Mouse (Mus musculus) cortical plate, adult 2 months (tissue): Measurements from ENCODE around the gene Acsbg1. TPM values are rescaled to one million over a fixed set of nuclear protein-coding genes. Genes with fewer than 3 reads are reported as not detected.
"Not testable (repeated sequence)": the region's sequence is repeated elsewhere in the genome, so short reads cannot be mapped to it uniquely, and the experiment has no call there.

Experiments used
- H3K27ac ChIP-seq: fragments of 200-500 bp; 2 replicates; pipeline ENCODE4 v1.5.1; 2012; ENCODE audit warnings: low read length, control low read depth, inconsistent platforms; ENCODE audit not compliant: insufficient read depth
- H3K4me1 ChIP-seq: fragments of 200-500 bp; 2 replicates; pipeline ENCODE4 v1.6.1; 2011; ENCODE audit warnings: low read length; ENCODE audit not compliant: control insufficient read depth, insufficient read depth
- H3K4me3 ChIP-seq: fragments of 200-500 bp; 2 replicates; pipeline ENCODE4 v1.5.1; 2011; ENCODE audit warnings: mild to moderate bottlenecking, low read length, control low read depth; ENCODE audit not compliant: insufficient read depth
- CTCF ChIP-seq: fragments of 200-500 bp; IDR thresholded peaks from 2 replicates; pipeline ENCODE4 v1.5.1; 2011; ENCODE audit warnings: mild to moderate bottlenecking, control low read depth, low read length; ENCODE audit not compliant: insufficient read depth; ENCODE audit errors: extremely low read depth
- POLR2A ChIP-seq: fragments of 200-500 bp; IDR thresholded peaks from 2 replicates; pipeline ENCODE4 v1.6.1; 2011; ENCODE audit warnings: mild to moderate bottlenecking, low read length, control low read depth; ENCODE audit not compliant: insufficient read depth; ENCODE audit errors: extremely low read depth
- polyA plus RNA-seq: library from polyadenylated mRNA; depleted of rRNA; stranded (reverse); fragments of >200 nt; gene quantifications from 2 replicates; pipeline ENCODE4 v1.2.3, GENCODE M21; 2012

Acsbg1 gene
- polyA plus RNA-seq, 1 experiment = 193 TPM

GRCm38 (mm10) chr9:54699087-54699344, 37.3 kb upstream of the Acsbg1 start:
- Histone ChIP-seq H3K27ac (peak overlapping the region; percentile 92), H3K4me1 (peaks cover 12% of the 10 kb centered on the region; the same call in 1 of the 2 replicates), H3K4me3 (peak overlapping the region; percentile 71)
- TF ChIP-seq POLR2A = no peak
- TF ChIP-seq CTCF = no peak

DNA sequence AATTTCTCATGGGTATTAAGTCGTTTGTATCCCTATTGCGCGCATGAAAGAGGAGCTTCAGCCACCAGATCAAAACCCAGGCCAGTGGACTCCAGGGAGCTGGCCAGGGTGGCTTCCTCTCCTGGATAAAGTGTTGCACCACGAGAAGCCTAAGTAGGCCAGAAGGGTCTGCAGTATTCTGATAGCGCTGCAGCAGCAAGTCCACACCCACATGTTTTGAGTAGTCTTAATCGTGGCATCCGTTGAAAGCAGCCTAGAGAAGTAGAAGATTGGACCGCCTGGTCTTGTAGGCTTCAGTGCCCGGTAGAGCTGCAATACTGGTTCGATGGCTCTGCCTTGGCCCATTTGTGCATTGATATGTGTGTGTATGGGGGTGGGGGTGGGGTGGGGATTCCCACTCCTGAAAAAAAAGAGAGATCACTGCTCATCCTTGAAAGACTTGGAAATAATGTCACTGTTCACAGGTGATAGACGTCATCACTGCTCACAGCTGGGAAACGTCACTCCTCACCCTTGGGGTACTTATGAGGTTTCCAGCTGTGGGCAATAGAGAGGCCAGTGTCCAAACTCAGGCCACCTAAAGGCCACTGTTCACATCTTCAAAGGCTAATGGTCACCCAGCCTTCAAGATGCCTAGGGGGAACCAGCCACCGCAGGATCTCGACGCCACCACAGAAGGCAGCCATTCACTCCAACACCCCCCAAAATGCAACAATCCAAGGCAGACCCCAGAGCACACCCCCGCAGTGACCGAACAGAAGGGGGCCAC, 36.8 kb upstream of the Acsbg1 start, which contains the start of gene Dnaja4:
Gene Dnaja4, plus strand, starts transcription at position 556 of the 769 bp plus-strand sequence.
- Histone ChIP-seq H3K27ac (peak within 1 kb of the TSS; percentile 92), H3K4me3 (peak within 1 kb of the TSS; percentile 71), H3K4me1 (peaks cover 8% of the 10 kb centered on the region; the same call in 1 of the 2 replicates)
- no peak for TF ChIP-seq POLR2A
- TF ChIP-seq CTCF = no peak

DNA sequence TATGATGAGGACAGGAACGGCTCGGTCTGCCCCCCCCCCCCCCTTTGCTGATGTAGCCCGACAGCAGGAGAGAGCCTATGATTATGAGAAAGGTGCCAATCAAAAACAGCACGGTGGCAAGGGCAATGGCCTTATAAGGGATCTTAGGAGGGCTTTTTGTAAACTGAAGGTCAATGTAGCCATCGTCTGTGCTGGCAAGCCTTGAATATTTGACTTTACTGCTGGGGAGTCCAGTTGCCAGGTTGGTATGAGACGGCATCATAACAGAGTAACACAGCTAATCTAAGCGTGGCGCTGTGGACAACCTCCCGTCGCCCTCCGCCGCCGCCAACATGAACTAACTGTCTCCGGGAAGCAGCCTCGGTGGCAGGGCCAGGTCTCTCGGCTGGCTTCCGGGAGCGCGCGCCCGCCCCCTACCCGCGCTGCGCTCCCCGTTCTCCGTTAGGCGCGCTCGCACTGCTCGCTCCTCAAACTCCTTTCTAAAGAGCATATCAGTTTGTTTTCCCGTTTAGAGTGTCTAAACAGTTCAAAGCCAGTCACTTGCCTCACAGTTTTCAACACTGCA, 29.7 kb upstream of the Acsbg1 start:
- H3K27ac ChIP-seq, H3K4me1 ChIP-seq: not testable (repeated sequence)
- peak overlapping the region; percentile 26 for H3K4me3 ChIP-seq

GRCm38 (mm10) chr9:54690697-54691096, 29.0 kb upstream of the Acsbg1 start:
- not testable (repeated sequence) for H3K4me1 ChIP-seq, H3K27ac ChIP-seq, H3K4me3 ChIP-seq

DNA sequence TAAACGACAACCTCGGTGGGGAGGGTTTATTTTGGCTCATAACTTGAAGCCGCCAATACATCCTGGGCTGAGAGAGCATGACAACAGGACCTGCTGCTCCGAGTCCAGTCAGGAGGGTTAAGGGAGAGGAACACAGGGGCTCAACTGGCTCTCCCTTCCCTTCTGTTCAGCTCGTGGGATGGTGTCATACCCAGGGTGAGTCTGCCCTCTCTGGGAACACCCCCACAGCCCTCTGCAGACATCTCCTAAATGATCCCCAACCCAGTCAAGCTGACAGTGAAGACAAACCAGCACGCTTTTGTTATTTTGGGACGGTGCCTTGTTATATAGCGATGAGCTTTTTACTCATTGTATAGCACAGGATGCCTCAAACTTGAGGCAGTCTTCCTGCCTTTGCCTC, 27.8 kb upstream of the Acsbg1 start:
- no peak for TF ChIP-seq POLR2A
- TF ChIP-seq CTCF = no peak
- Histone ChIP-seq H3K27ac (no peak overlapping the region), H3K4me3 (no peak overlapping the region), H3K4me1 (no peaks in the 10 kb centered on the region)

DNA sequence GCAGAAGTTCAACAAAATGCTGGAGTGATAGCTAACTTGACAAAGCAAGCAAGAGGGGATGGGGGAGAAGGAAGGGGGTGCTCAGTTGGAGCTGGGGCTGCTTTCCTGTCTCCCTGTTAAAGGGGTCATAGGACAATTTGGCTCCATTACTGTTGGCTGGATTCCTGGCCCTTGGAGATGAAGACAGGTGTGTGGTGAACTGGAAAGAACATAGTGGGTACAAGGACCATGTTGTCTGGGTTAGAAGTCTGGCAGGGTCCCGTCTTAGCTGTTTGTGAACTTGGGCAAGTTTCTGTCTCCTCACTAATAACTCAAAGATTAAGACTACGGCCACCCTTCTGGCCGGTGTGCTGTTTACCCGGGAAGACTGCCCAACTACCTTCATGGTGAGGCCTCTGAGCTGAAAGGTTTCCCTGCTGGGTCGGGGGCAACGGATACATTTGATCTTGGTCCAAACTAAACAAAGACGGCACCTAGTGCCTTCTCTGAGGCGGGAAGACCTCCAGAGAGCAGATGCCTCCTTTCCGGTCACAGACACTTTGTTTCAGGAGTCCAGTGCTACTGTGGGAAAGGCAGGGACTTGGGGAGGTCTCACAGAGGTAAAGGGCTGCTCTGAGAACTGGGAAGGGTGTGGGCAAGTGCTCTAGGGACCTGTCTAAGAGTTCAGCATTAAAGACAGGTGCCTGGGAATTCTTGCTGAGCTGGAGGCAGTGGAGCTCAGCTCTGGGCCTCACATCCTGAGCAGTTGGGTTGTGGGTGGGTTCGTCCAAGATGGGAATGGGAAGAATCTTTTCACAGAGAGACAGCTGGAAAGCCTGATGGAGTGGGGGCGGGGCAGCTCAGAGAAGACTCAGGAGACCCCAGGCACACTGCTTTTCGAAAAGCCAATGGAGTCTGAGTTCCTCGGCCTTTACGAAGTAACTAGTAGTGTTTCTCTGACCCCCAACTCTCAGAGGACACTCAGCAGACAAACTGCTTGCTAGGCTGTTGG, 25.9 kb upstream of the Acsbg1 start:
- TF ChIP-seq POLR2A (no peak), CTCF (no peak)
- H3K27ac ChIP-seq = no peak overlapping the region
- H3K4me1 ChIP-seq = no peaks in the 10 kb centered on the region
- no peak overlapping the region for H3K4me3 ChIP-seq

DNA sequence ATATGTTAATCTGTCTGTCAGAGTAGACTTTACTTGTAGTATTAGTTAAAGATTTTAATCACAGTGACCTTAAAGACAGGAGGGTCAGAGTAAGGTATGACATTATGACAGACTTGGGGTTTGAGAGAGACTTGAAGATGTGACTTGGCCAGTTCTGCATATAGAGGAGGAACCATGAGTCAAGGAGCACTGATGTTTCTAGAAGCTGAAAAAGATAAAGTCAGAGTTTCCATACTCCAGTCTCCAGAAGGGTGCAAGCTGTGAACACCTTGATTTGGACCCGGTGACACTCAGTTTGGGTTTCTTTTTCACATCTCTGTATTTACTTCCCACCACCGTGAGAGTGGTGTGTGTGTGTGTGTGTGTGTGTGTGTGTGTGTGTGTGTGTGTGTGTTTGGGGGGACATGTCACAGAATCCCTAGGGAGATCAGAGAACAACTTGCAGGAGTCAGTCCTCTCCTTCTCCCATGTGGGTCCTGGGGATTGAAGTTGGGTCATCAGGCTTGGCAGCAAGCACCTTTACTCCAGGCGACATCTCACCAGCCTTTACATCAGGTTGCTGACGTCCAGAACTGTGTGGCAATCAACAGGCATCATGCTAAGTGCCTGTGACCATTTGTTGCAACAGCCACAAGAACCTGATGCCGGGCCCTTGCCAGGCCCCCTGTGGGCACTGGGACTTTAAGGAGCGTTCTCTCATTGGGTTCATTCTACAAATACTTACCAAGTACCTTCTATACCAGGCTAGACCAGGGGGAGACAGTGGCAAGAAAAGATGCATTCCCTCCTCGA, 22.3 kb upstream of the Acsbg1 start:
- no peaks in the 10 kb centered on the region for H3K4me1 ChIP-seq
- H3K27ac ChIP-seq = no peak overlapping the region
- H3K4me3 ChIP-seq = no peak overlapping the region
- TF ChIP-seq POLR2A (no peak), CTCF (no peak)

DNA sequence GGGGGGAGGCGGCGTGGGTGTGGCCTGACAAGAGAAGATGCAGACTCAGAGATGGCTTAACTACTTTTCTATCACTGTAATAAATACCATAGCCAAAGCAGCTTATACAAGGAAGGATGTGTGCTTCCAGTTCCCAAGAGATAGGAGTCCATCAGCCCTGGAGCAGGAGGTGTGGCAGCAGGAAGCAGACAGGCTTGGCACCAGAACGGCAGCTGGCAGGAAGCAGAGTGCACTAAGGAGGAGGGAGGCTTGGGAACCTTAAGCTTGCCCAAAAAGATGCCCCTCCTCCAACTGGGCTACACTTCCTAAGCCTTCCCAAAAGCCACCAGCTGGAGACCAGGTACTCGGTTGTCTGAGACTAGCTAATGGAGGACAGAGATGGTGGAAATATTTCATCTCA, 21.2 kb upstream of the Acsbg1 start:
- Histone ChIP-seq H3K4me3 (no peak overlapping the region), H3K4me1 (no peaks in the 10 kb centered on the region), H3K27ac (no peak overlapping the region)
- TF ChIP-seq POLR2A = no peak
- TF ChIP-seq CTCF = no peak

DNA sequence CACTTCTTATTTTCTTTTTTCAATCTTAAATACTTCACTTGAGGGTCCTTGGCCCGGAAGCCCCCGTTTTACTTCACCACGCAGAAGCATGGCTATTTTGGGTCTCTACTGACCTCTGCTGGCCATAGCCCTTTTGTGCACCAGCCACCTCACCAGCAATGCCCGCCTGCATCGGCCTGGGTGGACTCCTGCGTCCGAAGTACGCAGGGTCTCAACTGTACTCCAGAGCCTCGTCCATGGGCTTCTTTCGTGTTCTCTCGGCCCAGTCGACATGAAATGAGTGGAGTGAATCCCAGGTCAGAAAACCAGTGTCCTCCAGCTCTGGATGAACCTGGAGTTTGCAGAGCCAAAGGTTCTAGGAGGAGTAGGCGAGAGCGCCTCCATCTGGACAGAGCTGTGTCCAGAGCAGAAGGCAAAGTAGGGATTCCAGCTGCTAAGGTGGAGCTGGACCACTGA, 14.9 kb upstream of the Acsbg1 start:
- TF ChIP-seq CTCF (peak; percentile 76), POLR2A (no peak)
- Histone ChIP-seq H3K27ac (no peak overlapping the region), H3K4me3 (peak overlapping the region; percentile 7), H3K4me1 (no peaks in the 10 kb centered on the region)

- no peak for TF ChIP-seq POLR2A
- TF ChIP-seq CTCF = no peak
- Histone ChIP-seq H3K27ac (no peak overlapping the region), H3K4me1 (no peaks in the 10 kb centered on the region), H3K4me3 (no peak overlapping the region)
These were observed 12.2 kb upstream of the Acsbg1 start for GRCm38 (mm10) chr9:54673887-54674286.
